Mouse (Mus musculus): ENCODE data around the gene Btbd9. TPM values are rescaled to one million over a fixed set of nuclear protein-coding genes. Genes with fewer than 3 reads are reported as not detected.
A peak's percentile ranks its signal among the peaks of the same experiment; 100 is the strongest.

Btbd9 gene
- polyA plus RNA-seq, 1 experiment: 25.6 TPM

DNA sequence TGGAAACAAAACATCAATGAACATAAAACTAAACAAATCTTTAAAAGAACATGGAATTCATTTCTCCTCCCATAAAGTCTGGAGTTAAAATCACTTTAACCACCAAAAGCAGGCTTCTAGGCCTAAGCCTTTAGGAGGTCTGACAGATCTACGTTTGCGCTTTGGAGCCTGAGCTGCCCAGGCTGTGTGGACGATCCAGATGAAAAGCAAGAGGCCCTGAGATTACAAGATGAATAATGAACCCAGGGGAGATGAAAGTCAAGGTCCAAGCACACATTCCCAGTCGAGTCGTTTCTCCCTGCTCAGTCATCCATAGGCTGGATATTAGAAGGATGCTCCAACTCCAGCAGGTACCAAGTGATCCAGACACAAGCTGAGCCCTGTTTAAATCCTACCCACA is 39.6 kb downstream of the Btbd9 start:
- no peaks in the 10 kb centered on the region for H3K27me3 ChIP-seq (replicated peaks; ENCODE audit: control insufficient read depth, insufficient read depth, low read length)
- WGBS: 56% methylated on average over 5 of the region's 5 CpGs
- no peak for DNase-seq

GRCm38 (mm10) chr17:30533098-30533497 is 43.2 kb downstream of the Btbd9 start:
- DNase-seq: no peak
- Histone ChIP-seq H3K4me3 (ENCODE audit: insufficient read depth, low read depth, low read length) (no peak overlapping the region), H3K27me3 (replicated peaks; ENCODE audit: control insufficient read depth, insufficient read depth, low read length) (no peaks in the 10 kb centered on the region), H3K27ac (ENCODE audit: insufficient read depth, low read depth, low read length) (no peak overlapping the region), H3K36me3 (ENCODE audit: control insufficient read depth, insufficient read depth, low read length) (no peaks in the 10 kb centered on the region), H3K4me1 (ENCODE audit: control insufficient read depth, insufficient read depth, low read length) (no peaks in the 10 kb centered on the region)
- 95% methylated on average over 2 of the region's 2 CpGs for WGBS
- TF ChIP-seq CTCF (conservative IDR thresholded peaks at IDR 0.05; ENCODE audit: insufficient read depth, insufficient read length, low read depth, low read length) (no peak), POLR2A (IDR thresholded peaks at IDR 0.05; ENCODE audit: low read depth, low read length) (no peak)

More for the DNA sequence above, 39.6 kb downstream of the Btbd9 start:
- Histone ChIP-seq H3K36me3 (ENCODE audit: control insufficient read depth, insufficient read depth, low read length) (no peaks in the 10 kb centered on the region), H3K4me1 (ENCODE audit: control insufficient read depth, insufficient read depth, low read length) (peaks cover 5% of the 10 kb centered on the region), H3K27ac (ENCODE audit: insufficient read depth, low read depth, low read length) (no peak overlapping the region), H3K4me3 (ENCODE audit: insufficient read depth, low read depth, low read length) (no peak overlapping the region)
- no peak for TF ChIP-seq CTCF (conservative IDR thresholded peaks at IDR 0.05; ENCODE audit: insufficient read depth, insufficient read length, low read depth, low read length)
- TF ChIP-seq POLR2A (IDR thresholded peaks at IDR 0.05; ENCODE audit: low read depth, low read length): no peak

GRCm38 (mm10) chr17:30530542-30530940 is 45.7 kb downstream of the Btbd9 start:
- Histone ChIP-seq H3K4me1 (ENCODE audit: control insufficient read depth, insufficient read depth, low read length) (no peaks in the 10 kb centered on the region), H3K36me3 (ENCODE audit: control insufficient read depth, insufficient read depth, low read length) (no peaks in the 10 kb centered on the region), H3K4me3 (ENCODE audit: insufficient read depth, low read depth, low read length) (no peak overlapping the region), H3K27ac (ENCODE audit: insufficient read depth, low read depth, low read length) (no peak overlapping the region), H3K27me3 (replicated peaks; ENCODE audit: control insufficient read depth, insufficient read depth, low read length) (no peaks in the 10 kb centered on the region)
- DNase-seq: no peak
- 48% methylated on average over 4 of the region's 4 CpGs for WGBS
- TF ChIP-seq POLR2A (IDR thresholded peaks at IDR 0.05; ENCODE audit: low read depth, low read length): no peak
- no peak for TF ChIP-seq CTCF (conservative IDR thresholded peaks at IDR 0.05; ENCODE audit: insufficient read depth, insufficient read length, low read depth, low read length)

GRCm38 (mm10) chr17:30529632-30530541 is 46.4 kb downstream of the Btbd9 start:
- Histone ChIP-seq H3K36me3 (ENCODE audit: control insufficient read depth, insufficient read depth, low read length) (no peaks in the 10 kb centered on the region), H3K4me3 (ENCODE audit: insufficient read depth, low read depth, low read length) (no peak overlapping the region), H3K27me3 (replicated peaks; ENCODE audit: control insufficient read depth, insufficient read depth, low read length) (no peaks in the 10 kb centered on the region), H3K27ac (ENCODE audit: insufficient read depth, low read depth, low read length) (no peak overlapping the region), H3K4me1 (ENCODE audit: control insufficient read depth, insufficient read depth, low read length) (no peaks in the 10 kb centered on the region)
- DNase-seq: no peak
- WGBS: 88% methylated on average over 12 of the region's 12 CpGs
- TF ChIP-seq POLR2A (IDR thresholded peaks at IDR 0.05; ENCODE audit: low read depth, low read length) (no peak), CTCF (conservative IDR thresholded peaks at IDR 0.05; ENCODE audit: insufficient read depth, insufficient read length, low read depth, low read length) (no peak)

DNA sequence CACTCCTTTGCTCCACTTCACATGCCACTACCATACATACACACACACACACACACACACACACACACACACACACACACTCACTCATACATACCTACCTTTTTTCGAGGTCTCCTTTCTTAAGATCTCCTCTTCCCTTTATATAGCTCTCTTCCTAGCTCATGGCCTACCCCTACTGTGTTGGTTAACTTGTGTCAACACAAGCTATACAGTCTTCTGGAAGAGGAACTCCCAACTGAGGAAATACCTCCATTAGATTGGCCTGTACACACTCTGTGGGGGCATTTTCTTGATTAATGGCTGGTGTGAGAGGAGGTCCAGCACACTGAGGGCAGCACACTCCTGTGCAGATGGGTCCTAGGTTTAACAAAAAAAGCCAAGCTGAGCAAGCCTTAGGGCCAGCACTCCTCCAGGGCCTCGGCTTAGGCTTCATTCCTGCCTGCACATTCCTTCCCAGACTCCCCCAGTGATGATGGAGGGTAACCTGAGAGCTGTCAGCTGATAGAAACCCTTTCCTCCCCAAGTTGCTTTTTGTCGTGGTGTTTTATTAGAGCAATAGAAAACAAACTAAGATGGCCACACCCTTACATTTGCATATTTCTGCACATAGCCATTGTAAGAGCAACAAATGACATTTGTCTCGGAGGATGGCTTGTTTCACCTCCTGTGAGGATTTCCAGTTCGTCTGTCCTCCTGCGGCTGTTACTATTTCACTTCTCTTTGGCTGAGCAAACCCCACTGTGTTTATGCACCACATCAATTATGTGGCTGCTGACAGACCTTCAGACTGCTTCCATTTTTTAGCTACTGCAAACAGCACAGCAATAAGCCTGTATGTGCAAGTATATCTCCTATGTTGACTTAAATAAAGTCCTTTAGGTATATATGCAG is 50.6 kb downstream of the Btbd9 start:
- Histone ChIP-seq H3K4me3 (ENCODE audit: insufficient read depth, low read depth, low read length) (no peak overlapping the region), H3K4me1 (ENCODE audit: control insufficient read depth, insufficient read depth, low read length) (no peaks in the 10 kb centered on the region), H3K27ac (ENCODE audit: insufficient read depth, low read depth, low read length) (no peak overlapping the region), H3K36me3 (ENCODE audit: control insufficient read depth, insufficient read depth, low read length) (no peaks in the 10 kb centered on the region), H3K27me3 (replicated peaks; ENCODE audit: control insufficient read depth, insufficient read depth, low read length) (no peaks in the 10 kb centered on the region)
- WGBS: 59% methylated on average over 6 of the region's 6 CpGs
- no peak for TF ChIP-seq CTCF (conservative IDR thresholded peaks at IDR 0.05; ENCODE audit: insufficient read depth, insufficient read length, low read depth, low read length)
- TF ChIP-seq POLR2A (IDR thresholded peaks at IDR 0.05; ENCODE audit: low read depth, low read length): no peak
- no peak for DNase-seq

DNA sequence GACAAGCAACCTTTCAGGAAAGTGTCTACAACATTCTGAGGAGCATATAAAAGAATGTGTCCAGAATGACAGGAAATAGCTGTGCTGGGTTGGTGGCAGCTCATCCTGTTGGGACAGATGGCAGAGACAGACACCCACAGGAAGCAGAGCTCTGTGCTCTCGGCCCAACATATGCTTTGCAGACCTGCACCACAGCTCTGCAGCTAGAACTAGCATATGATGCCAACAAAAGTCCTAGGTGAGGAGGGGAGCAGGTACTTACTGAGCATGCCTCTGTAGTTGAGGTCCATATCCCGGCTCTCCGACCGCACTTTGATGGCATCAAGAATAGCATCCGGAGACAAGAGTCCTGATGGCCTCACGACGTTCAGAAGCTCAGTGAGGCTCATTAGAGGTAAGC is 51.8 kb downstream of the Btbd9 start:
- WGBS: 74% methylated on average over 7 of the region's 7 CpGs

GRCm38 (mm10) chr17:30523783-30524182 is 52.5 kb downstream of the Btbd9 start:
- Histone ChIP-seq H3K27ac (ENCODE audit: insufficient read depth, low read depth, low read length) (no peak overlapping the region), H3K4me3 (ENCODE audit: insufficient read depth, low read depth, low read length) (no peak overlapping the region), H3K36me3 (ENCODE audit: control insufficient read depth, insufficient read depth, low read length) (no peaks in the 10 kb centered on the region), H3K4me1 (ENCODE audit: control insufficient read depth, insufficient read depth, low read length) (no peaks in the 10 kb centered on the region), H3K27me3 (replicated peaks; ENCODE audit: control insufficient read depth, insufficient read depth, low read length) (no peaks in the 10 kb centered on the region)
- no peak for DNase-seq
- WGBS: 82% methylated on average over 2 of the region's 2 CpGs
- no peak for TF ChIP-seq CTCF (conservative IDR thresholded peaks at IDR 0.05; ENCODE audit: insufficient read depth, insufficient read length, low read depth, low read length)
- no peak for TF ChIP-seq POLR2A (IDR thresholded peaks at IDR 0.05; ENCODE audit: low read depth, low read length)

More for the DNA sequence above, 51.8 kb downstream of the Btbd9 start:
- no peak overlapping the region for H3K27ac ChIP-seq (ENCODE audit: insufficient read depth, low read depth, low read length)
- DNase-seq: peak; percentile 22
- H3K4me3 ChIP-seq (ENCODE audit: insufficient read depth, low read depth, low read length): no peak overlapping the region
- no peaks in the 10 kb centered on the region for H3K27me3 ChIP-seq (replicated peaks; ENCODE audit: control insufficient read depth, insufficient read depth, low read length)
- H3K36me3 ChIP-seq (ENCODE audit: control insufficient read depth, insufficient read depth, low read length): no peaks in the 10 kb centered on the region
- no peaks in the 10 kb centered on the region for H3K4me1 ChIP-seq (ENCODE audit: control insufficient read depth, insufficient read depth, low read length)
- TF ChIP-seq POLR2A (IDR thresholded peaks at IDR 0.05; ENCODE audit: low read depth, low read length) (no peak), CTCF (conservative IDR thresholded peaks at IDR 0.05; ENCODE audit: insufficient read depth, insufficient read length, low read depth, low read length) (no peak)
